Mouse (Mus musculus) gastrocnemius, postnatal 36 days (tissue): ENCODE data around the gene Nxpe4. TPM values are rescaled to one million over a fixed set of nuclear protein-coding genes. Genes with fewer than 3 reads are reported as not detected.
A peak's percentile ranks its signal among the peaks of the same experiment; 100 is the strongest.

Experiments used
- DNase-seq, 2 experiments: peaks; one replicate each; pipeline ENCODE4 v3.0.0; 2022
- intact Hi-C: fragments of 180-260 bp; cut with DNase I; formaldehyde crosslinking; loops from one replicate; pipeline ENCODE4 v1.15.1; 2025
- total RNA-seq, 2 experiments: library from RNA; stranded (reverse); gene quantifications; 2 replicates each; pipeline ENCODE4 v1.2.3; 2021

Gene Nxpe4
- total RNA-seq, 2 experiments from 2014 or later, result 3.2 to 3.4 TPM

DNA sequence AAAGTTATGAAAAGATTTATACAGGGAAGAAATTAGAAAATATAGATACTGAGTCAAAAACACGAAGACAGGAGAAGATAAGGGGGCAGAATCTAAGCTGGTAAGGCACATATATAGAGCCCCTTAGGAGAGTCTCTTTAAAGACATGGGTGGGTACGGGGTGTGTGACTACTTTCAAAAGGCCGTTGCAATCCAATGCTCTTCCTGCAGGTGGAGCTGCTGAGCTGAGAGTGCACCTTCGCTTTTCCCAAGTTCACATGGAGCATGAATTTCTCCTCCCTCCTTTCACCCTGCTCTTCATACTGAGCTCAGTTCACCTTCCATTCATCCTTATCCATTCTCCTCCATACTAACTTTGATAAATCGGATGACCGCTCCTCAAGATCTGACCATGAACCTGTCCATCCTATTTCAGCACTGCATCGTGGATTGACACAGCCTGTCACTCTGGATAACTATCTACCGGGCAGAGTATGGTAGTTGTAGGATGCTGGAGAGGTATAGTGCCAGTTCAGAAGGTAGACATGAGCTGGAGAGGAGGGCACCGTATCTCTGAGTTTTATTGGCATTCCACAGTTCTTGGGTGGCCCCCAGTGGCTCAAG is 76.4 kb downstream of the Nxpe4 start:
- intact Hi-C loops, result no loop called here
- peak in 1 of 2 experiments; percentile 22 for DNase-seq

DNA sequence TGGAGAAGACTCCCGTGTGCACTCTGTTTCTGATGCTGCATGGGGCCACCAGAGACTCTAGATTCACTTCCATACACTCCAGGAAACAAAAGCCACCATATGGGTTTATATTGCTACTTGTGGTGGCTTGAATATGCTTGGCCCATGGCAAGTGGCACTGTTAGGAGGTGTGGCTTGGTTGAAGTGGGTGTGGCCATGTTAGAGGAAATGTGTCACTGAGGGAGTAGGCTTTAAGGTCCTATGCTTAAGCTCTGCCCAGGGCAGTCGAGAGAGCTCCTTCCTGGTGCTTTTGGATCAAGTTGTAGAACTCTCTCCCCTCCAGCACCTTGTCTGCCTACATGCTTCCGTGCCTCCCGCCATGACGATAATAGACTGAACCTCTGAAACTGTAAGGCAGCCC is 77.6 kb downstream of the Nxpe4 start:
- intact Hi-C loops, result no loop called here
- DNase-seq, result no peak

DNA sequence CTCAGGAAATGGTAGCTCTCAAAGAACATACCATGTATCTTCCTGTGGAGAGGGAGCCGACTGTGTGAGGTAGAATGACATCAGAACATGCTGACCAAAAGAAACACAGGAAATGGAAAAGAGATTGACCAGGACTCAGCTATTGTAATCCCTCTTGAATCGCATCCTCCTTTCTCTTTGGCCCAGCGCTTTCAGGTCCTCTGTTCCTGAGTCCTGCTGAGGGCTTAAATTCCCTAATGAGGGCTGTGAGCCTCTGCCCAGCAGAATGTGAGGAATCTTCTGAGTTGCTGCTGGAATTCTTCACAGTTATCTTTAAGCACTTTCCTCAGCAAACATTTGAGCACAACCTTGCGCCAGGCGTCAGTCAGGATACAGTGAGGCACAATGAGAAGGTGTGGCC is 78.6 kb downstream of the Nxpe4 start:
- no peak for DNase-seq
- intact Hi-C loops, result no loop called here

DNA sequence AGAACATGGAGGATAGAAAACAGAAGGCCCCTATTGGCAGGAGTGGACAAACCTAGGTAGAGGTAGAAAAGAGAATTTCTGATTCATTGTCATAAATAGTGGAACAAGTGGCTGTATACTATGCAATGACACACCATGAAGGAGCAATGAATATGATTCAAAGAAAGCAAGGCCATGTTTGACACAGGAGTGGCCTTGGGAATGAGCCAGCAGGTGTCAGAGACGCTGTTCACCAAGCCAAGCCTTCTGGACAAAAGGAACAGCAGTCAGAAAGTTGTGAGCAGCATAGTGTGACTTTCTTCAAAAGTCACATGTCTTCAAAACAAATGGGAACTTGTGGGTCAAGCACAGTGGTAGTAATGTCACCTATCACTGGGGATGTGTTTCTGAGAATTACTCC is 80.0 kb downstream of the Nxpe4 start:
- intact Hi-C loops, result no loop called here
- DNase-seq, result no peak

DNA sequence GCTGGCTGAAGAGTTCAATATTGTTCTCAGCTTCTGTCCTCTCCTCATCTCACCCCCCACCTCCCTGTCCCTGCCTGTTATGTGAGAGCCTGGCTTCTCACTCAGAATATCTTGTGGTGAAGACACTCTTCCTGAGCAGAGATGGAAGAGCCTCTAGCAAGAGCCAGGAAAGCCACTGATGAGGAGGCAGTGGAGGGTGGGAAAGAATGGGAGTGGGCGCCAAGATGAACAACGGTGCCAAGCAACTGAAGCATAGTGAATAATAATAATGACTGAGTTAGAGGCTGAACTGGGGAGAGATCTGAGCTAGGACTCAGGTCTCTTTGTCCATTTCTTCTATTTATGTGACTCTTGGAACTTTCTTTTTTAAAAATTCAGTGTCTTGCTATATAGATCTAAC is 80.9 kb downstream of the Nxpe4 start:
- intact Hi-C loops, result no loop called here
- no peak for DNase-seq

DNA sequence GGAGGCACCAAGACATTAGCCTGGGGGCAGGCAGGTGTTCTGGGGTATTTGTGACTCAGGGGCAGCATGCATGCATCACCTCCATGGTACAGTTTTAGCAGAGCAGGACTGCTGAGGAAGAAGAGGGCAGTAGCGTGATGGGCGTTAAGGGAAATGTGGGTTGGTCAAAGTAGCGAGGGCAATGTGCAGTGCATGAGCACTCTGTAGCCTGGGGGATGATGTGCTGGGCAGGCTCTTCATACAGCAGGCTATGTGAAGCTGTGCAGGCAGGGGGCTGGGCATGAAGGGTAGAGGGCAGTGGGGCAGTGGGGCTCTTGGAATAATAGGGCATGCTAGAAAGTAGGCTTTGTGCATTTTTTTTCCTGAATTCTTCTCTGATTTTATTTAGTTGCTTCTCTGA is 82.4 kb downstream of the Nxpe4 start:
- no peak for DNase-seq
- intact Hi-C loops, result no loop called here

DNA sequence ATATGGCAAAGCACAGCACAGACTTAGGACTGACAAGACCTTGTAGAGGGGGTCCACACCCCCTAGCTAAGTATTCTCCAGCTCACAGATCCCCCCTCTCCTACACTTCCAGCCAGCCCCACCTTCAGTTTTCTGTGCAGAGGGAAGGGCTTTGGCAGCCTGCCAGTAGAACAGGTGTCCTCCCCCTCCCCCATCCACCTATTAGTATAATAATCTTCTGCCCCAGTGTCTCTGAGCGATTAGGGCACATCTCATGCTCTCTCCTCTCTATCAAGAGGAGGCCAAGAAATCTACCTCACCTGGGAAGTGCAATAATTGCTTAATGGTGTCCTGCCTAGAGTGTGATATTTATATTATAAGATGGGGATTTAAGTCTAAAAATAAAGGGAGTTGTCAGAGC is 83.7 kb downstream of the Nxpe4 start:
- DNase-seq, result no peak
- intact Hi-C loops, result no loop called here

DNA sequence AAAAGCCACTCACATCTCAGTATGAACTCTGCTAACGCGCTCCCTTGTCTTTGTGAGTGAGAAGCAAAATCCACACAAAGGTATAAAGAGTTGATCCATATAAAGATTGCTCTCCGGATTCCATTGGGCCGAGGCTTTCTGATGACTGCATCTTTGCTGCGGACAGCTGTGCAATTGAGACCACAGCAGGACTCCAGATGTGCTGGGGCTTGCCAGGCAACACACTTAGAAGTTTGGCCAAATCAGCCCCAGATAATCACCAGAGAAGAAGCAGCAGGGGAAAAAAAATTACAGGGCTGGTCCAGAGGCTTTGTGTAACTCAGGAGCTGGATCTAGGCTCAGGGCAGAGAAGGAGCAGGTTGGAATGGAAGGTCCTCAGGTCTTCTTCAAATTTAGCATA is 85.5 kb downstream of the Nxpe4 start:
- DNase-seq, result no peak
- intact Hi-C loops, result no loop called here

DNA sequence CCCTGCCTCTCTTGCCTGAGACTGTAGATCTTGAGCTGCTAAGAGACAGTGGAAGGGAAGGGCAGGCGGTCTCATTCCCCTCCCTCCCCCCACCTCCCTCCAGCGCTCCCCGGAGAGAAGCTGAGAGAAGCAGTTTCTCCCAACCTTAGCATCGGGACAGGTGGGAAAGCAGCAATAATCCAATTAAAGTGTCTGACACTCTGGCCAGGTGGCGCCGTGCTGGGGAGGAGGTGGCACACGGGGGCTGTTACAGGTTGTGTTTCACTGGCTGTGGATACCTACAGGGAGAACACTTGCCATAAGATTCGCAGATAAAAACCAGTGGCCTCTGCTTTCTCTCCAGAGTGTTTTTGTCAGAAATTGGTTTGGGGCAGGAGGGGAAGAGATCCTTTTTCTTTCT is 90.4 kb downstream of the Nxpe4 start:
- intact Hi-C loops, result no loop called here
- no peak for DNase-seq

DNA sequence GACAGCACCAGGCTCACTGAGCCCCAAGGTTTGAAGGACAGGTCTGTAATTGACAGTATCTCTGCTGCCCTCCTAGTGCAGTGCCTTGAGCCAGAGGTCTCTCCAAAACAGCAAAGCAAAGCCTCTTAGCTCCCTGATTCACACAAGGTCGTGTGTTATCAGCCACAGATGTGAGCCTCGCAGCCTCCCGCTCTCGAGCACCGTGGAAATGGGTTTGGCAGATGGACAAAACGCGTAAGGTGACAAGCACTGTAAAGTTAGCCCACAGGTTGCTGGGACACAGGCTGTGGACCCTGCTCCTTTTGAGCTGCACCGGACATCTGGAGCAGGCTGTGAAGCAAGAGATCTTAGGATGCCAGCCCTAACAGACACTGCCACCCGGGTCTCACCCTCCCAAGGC is 95.2 kb downstream of the Nxpe4 start:
- DNase-seq, result no peak

DNA sequence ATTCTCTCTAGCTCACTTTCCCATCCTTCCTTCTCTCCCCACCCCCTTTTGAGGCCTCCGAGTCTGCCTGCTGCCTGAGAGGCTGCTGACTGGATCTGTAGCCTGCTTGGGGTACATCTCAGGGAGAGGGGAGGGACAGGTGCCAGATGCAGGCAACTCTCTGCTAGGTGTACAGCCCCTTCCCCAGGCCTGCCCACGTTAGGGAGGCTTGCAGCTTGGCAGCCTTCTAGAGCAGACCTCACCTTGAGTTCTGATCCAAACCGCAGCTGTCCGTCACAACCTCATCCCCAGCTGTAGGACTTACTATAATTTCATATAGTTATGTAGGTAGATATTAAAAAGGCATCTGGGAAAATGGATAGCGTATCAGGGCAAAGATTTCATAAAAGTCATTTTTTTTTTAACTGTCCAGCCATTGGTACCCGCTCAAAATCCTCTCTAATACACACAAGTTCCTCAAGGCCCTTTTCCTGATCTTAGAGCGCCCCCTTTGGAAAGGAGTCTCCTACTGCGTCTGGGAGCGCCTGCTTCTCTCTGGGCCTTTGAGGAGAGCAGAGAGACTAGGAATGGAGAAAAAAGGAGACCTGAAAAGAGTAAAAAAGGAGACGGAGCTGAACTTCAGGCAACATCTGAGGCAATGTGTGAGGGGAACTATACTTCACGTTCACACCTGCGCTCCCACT is 96.1 kb downstream of the Nxpe4 start:
- intact Hi-C loops, result loop anchor here (5.0 kb wide), 2 partner anchors 81 to 1521 kb away; no protein-coding TSS in a partner anchor
- DNase-seq, result no peak

More for the DNA sequence above, 95.2 kb downstream of the Nxpe4 start:
- intact Hi-C loops, result loop anchor here (5.0 kb wide), 2 partner anchors 80 to 1520 kb away; no protein-coding TSS in a partner anchor

DNA sequence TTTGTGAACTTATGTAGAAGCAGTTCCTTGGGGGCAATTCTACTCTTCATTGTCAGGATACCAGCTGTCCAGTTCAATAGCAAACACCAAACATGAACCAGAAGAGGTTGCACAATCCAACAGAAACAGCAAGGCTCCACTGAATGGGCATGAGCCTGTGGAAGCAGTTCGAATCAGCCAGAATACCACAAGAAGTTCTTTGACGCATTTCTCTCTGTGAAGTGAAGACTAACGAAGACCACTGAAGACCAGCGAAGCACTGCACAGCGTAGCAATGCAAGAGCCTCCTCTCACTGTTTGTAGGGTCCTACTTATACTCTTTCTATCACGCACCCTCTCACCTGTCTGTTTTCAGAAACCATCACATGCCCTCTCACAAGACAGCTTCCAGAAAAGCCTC is 102.8 kb downstream of the Nxpe4 start:
- no peak for DNase-seq
- intact Hi-C loops, result loop anchor here (10.0 kb wide), 2 partner anchors 200 to 320 kb away; no protein-coding TSS in a partner anchor

DNA sequence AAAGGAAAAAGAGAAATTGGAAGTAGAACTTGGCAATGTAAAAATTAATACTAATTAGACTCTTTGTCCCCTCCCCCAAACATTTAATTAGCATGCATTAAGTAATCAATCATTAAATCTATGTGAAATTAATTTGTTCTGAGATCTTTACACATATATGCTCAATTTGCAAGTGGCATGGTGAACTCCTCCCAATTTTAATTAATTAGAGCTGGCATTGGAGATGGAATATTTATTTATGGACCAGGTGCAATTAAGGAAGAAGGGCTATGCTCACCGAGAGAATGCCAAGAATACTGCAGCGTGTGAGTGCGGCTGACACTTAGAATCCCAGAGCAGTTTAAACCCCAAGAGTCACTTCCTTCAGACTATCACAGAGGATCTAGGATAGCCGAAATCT is 103.7 kb downstream of the Nxpe4 start:
- intact Hi-C loops, result loop anchor here (10.0 kb wide), 2 partner anchors 199 to 319 kb away; no protein-coding TSS in a partner anchor

DNA sequence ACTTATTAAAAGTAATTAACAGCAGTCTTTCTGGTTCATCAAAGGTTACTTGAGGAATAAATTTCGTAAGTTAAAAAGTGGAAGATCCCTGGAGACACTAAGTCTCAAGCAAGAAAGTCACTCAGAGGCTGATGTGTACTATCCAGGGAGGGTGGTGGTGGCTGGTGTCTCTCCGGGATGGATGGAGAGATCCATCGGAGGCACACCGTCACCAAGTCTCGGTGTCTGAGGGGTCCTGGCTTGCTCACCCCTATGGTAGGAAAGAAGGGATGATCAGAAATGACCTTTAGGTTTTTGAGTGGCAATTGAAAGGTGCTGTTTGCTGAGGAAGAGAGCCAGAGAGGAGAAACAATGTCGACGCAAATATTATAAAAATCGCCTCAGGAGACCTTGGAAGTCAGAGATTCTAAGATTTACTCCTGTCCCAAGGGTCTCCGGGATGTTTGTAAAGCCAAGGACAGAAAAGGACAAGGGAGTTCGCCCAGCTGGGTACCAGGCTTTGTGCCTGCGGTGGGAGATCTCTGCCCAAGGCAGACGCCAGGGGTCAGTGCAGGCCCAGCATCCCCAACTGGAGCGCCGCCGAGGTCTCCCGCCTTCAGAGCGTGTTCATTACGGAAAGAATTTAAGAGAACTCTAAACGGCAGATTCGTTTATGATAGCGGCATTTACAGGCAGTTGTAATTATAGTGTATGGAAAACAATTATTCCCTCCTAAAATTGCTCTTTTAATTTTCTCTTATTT is 104.6 kb downstream of the Nxpe4 start:
- intact Hi-C loops, result loop anchor here (1.0 to 10.0 kb wide), 3 partner anchors 88 to 318 kb away; no protein-coding TSS in a partner anchor
- peak; percentile 68 to 79 for DNase-seq

More for the DNA sequence above, 103.7 kb downstream of the Nxpe4 start:
- DNase-seq, result no peak

DNA sequence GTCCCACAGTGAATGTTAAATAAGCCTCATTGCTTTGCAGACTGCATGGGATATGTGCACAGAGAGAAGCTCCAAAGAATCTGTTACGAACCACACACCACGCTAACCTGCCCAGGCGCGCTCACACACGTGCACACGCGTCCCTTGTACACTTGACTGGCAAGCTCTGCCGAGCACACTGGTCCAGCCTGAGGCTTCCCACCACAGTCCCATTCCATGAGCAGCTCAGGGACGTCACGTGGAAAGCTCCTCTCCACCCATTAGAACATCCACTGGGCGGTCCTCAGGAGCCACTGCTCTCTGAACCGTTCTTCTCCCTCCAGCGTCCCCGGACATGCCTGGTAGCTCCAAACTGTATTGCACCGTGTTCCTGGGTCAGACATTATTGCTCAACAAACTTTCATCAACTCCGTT is 105.2 kb downstream of the Nxpe4 start:
- intact Hi-C loops, result loop anchor here (10.0 kb wide), 2 partner anchors 198 to 318 kb away; no protein-coding TSS in a partner anchor
- peak; percentile 34 to 44 for DNase-seq

DNA sequence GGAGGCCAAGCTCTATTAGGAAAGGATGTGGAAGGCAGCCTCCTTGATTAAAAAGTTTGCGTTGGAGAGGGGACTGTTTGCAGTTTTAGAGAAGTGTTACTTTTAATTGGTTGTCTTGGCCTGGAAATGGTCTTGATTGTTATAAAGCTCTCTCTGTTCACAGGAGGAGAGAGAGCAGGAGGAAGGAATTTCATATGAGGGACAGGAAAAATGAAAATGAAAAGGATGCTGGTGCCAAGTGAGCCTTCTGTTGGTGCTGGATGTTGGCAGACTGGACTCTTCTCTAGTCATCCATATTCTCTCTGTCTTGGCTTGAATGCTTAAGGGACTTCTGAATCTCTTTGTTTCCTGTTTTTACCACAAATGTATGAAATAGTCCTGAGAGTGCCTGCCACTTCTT is 106.1 kb downstream of the Nxpe4 start:
- intact Hi-C loops, result loop anchor here (10.0 kb wide), 2 partner anchors 197 to 317 kb away; no protein-coding TSS in a partner anchor
- no peak for DNase-seq

DNA sequence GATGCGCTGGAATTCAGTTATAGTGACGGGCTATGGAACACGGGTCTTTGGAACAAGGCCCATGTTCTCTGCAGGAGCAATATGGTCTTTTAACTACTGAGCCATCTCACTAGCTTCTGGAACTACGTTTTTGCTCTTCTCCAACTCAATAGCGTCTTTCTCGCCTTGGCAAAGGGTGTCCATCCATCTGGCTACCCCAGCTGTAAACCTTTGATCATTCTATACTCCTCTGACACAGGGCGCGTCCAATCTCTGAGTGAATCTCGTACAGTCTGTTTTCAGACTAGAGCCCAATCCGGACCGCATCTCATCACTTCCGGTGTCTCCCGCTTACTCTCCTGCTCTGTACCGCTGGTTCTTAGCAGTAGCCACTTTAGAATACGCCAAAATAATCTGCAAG is 115.0 kb downstream of the Nxpe4 start:
- intact Hi-C loops, result no loop called here
- no peak for DNase-seq

DNA sequence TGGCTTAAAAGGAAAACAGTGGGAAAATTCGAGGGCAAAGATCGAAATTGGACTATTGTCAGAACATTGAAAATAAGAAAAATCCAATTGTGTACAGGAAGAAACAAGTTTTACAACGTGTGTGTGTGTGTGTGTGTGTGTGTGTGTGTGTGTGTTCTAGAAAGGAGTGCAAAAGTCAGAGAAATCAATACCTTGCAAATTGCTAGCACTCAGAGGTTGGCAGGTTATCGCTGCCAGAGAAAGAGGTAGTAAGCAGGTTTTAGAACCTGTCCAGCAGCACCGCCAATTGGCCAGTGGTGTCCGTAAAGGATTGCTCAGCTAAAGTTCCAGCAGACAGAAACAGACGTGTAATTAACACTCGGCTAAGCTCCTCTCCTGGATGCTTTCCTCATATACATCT is 122.4 kb downstream of the Nxpe4 start:
- intact Hi-C loops, result no loop called here
- no peak for DNase-seq

DNA sequence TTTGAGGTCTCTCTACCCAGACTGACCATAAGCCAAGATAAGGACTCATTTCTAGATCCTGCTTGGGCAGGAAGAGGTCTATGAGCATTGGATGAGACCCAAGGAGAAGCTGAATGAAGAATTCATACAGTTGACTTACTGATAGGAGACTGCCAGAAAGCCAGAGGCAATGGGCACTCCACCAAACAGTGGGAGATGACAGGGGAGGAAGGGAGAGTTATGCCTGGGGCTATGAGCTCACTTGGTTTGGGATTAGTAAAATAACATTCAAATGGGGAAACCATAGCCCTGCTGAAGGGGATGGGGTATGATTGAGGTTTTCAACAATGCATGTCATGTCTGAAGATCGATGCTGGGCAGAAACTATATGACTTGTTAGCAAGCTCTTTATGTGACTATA is 128.5 kb downstream of the Nxpe4 start:
- intact Hi-C loops, result no loop called here
- DNase-seq, result no peak

DNA sequence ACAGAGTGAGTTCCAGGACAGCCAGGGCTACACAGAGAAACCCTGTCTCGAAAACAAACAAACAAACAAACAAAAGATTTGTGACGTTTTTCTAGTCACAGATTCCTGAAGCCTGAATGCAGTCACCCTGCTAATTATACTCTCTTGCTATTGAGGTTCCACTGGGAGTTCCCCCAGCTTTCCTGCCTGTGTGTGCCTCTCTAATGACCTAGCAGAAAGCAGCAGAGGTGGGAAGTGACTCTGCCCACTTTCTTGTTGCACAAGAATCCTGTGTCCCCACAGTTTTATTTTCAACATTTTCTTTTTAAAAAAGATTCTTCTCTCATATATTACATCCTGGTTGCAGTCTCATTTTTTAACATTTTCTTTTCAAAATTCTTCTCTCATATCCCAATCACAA is 132.9 kb downstream of the Nxpe4 start:
- no peak for DNase-seq
- intact Hi-C loops, result no loop called here

DNA sequence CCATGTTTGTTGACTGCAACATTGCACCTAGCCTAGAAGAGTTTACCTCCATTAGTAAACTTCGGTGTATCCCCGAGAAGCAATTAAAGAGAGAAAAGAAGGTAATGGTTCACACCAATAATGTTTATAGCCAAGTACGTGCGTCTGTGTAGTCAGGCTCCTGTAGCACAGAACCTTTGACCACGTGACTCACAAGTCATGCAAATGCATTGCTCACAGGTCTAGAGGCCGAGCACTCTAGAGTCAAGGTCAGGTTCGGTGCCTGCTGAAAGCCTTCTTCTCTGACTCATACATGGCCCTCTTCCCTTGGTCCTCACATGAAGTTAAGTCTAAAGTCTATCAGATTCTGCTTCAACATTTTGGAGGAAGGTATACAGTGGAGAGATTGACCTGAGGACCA is 137.2 kb downstream of the Nxpe4 start:
- intact Hi-C loops, result no loop called here
- DNase-seq, result no peak
